Mouse (Mus musculus) embryonic fibroblast, embryonic 13.5 days (primary cell): ENCODE data around the gene Pacsin1.

Experiments
- CTCF ChIP-seq: IDR thresholded peaks from 2 replicates; pipeline ENCODE4 v1.5.1; 2011; ENCODE audit warnings: mild to moderate bottlenecking, control low read depth, low read length, moderate library complexity, borderline replicate concordance; ENCODE audit not compliant: insufficient read depth
- POLR2A ChIP-seq: IDR thresholded peaks from 2 replicates; pipeline ENCODE4 v1.6.1; 2011; ENCODE audit warnings: low read depth, mild to moderate bottlenecking, control low read depth, low read length, moderate library complexity

- TF ChIP-seq CTCF (no peak), POLR2A (no peak)
These were observed 62.9 kb downstream of the Pacsin1 start for GRCm38 (mm10) chr17:27718250-27718649.
